Comparison of ENCODE assay signal across 17 mouse cellular contexts in genomic region chr1:55076849-55077516, GRCm38 (mm10). TPM values are rescaled to one million over a fixed set of nuclear protein-coding genes. Genes with fewer than 3 reads are reported as not detected.
DNase-seq lines count a peak whose midpoint lies in the region; ATAC-seq lines count a peak whose summit lies in the region.
"Had no signal": no experiment of that assay in that cellular context is flagged by ENCODE, and none has a peak within 500 bp of the region (broad histone marks: within the 10 kb centered on the region; RNA-seq: fewer than 3 reads in every experiment).

No protein-coding gene starts in this region.

- peaks cover 28% of the 10 kb centered on the region for H3K36me3 ChIP-seq in hindbrain, embryonic 16.5 days (ENCODE audit: control insufficient read depth, insufficient read depth, low read length)
- peaks cover 63% of the 10 kb centered on the region for H3K36me3 ChIP-seq in hindbrain, embryonic 13.5 days

- no peak overlapping the region for H3K9ac ChIP-seq in hindbrain, embryonic 16.5 days (ENCODE audit: low read depth, low read length)
- H3K9ac ChIP-seq in hindbrain, embryonic 13.5 days: no peak overlapping the region
- H3K9ac ChIP-seq: embryonic facial prominence, embryonic 15.5 days; heart, embryonic 15.5 days; neural tube, embryonic 13.5 days had no signal

- no peak overlapping the region for H3K27ac ChIP-seq in hindbrain, embryonic 16.5 days (ENCODE audit: low read depth, low read length)
- no peak overlapping the region for H3K27ac ChIP-seq in hindbrain, embryonic 13.5 days
- H3K27ac ChIP-seq: embryonic facial prominence, embryonic 15.5 days; heart, embryonic 15.5 days; layer of hippocampus, adult 2 months; neural tube, embryonic 13.5 days had no signal

- no peak overlapping the region for H3K4me2 ChIP-seq in hindbrain, embryonic 16.5 days (ENCODE audit: low read length)
- H3K4me2 ChIP-seq in hindbrain, embryonic 13.5 days: no peak overlapping the region
- H3K4me2 ChIP-seq: embryonic facial prominence, embryonic 15.5 days; heart, embryonic 15.5 days; neural tube, embryonic 13.5 days had no signal

- no peak overlapping the region for H3K4me3 ChIP-seq in hindbrain, embryonic 16.5 days (ENCODE audit: low read length)
- H3K4me3 ChIP-seq in hindbrain, embryonic 13.5 days: no peak overlapping the region
- H3K4me3 ChIP-seq: embryonic facial prominence, embryonic 15.5 days; heart, embryonic 15.5 days; layer of hippocampus, adult 2 months; neural tube, embryonic 13.5 days had no signal

- DNase-seq in 416B (ENCODE audit: low read depth) (peak; percentile 26), R1 (ENCODE audit: low read depth, low spot score) (peak; percentile 66)
- peak; percentile 6 for DNase-seq in lung, postnatal 10 days
- DNase-seq in thymus, postnatal 36 days: no peak
- no peak for DNase-seq in right cerebral cortex, postnatal 4 days
- DNase-seq: cerebellum, postnatal 36 days; gastrocnemius, postnatal 10 days; left cerebral cortex, postnatal 4 days; thymus, postnatal 25 days had no signal

- ATAC-seq in hindbrain, embryonic 16.5 days: 0 out of 2 replicates have a peak, but pooled peaks have one; percentile 35
- no peak for ATAC-seq in hindbrain, embryonic 13.5 days (ENCODE audit: low FRiP score)
- no peak for ATAC-seq in granulocyte monocyte progenitor cell, adult 5-6 weeks (replicated peaks; ENCODE audit: poor library complexity, severe bottlenecking)
- ATAC-seq: forebrain, embryonic 14.5 days had no signal

- H3K27me3 ChIP-seq in hindbrain, embryonic 16.5 days (replicated peaks; ENCODE audit: control insufficient read depth, insufficient read depth, low read length): no peaks in the 10 kb centered on the region
- H3K27me3 ChIP-seq in hindbrain, embryonic 13.5 days: no peaks in the 10 kb centered on the region
- H3K27me3 ChIP-seq: embryonic facial prominence, embryonic 15.5 days; heart, embryonic 15.5 days; neural tube, embryonic 13.5 days had no signal

- H3K9me3 ChIP-seq in hindbrain, embryonic 16.5 days (ENCODE audit: control insufficient read depth, low read length): no peaks in the 10 kb centered on the region
- H3K9me3 ChIP-seq in hindbrain, embryonic 13.5 days: no peaks in the 10 kb centered on the region
- H3K9me3 ChIP-seq: embryonic facial prominence, embryonic 15.5 days; heart, embryonic 15.5 days; neural tube, embryonic 13.5 days had no signal

- no peaks in the 10 kb centered on the region for H3K4me1 ChIP-seq in hindbrain, embryonic 16.5 days (ENCODE audit: control insufficient read depth, insufficient read depth, low read depth, low read length)
- H3K4me1 ChIP-seq in hindbrain, embryonic 13.5 days (replicated peaks): no peaks in the 10 kb centered on the region
- H3K4me1 ChIP-seq: embryonic facial prominence, embryonic 15.5 days; neural tube, embryonic 13.5 days had no signal

- 93% methylated on average over 2 of the region's 2 CpGs for WGBS in hindbrain, embryonic 16.5 days
- WGBS in hindbrain, embryonic 13.5 days: 82% methylated on average over 2 of the region's 2 CpGs

RNA-seq across cellular contexts. Expression of gene Hspe1, which starts 10.9 kb away (rescaled TPM):
- 223 and 242 TPM in 2 replicates for polyA plus RNA-seq in hindbrain, embryonic 16.5 days (2015; fragmentation: Nextera tagmentation; extraction: Ambion mirVana)
- polyA plus RNA-seq in hindbrain, embryonic 13.5 days (2015; fragmentation: Nextera tagmentation; extraction: Ambion mirVana): 265 and 290 TPM in 2 replicates
- total RNA-seq in granulocyte monocyte progenitor cell, adult 5-6 weeks (2014; fragmentation: Nextera tagmentation): 468 and 486 TPM in 2 replicates
- total RNA-seq in granulocyte monocyte progenitor cell, adult 5-6 weeks (2017): 471 and 514 TPM in 2 replicates

RNA-seq across cellular contexts. Expression of gene Hspd1, which starts 11.1 kb away (rescaled TPM):
- polyA plus RNA-seq in hindbrain, embryonic 16.5 days (2015; fragmentation: Nextera tagmentation; extraction: Ambion mirVana): 284 and 285 TPM in 2 replicates
- 287 and 288 TPM in 2 replicates for polyA plus RNA-seq in hindbrain, embryonic 13.5 days (2015; fragmentation: Nextera tagmentation; extraction: Ambion mirVana)
- total RNA-seq in granulocyte monocyte progenitor cell, adult 5-6 weeks (2014; fragmentation: Nextera tagmentation): 291 and 340 TPM in 2 replicates
- total RNA-seq in granulocyte monocyte progenitor cell, adult 5-6 weeks (2017): 555 and 596 TPM in 2 replicates

RNA-seq across cellular contexts. Expression of gene Coq10b, which starts 24.4 kb away (rescaled TPM):
- polyA plus RNA-seq in hindbrain, embryonic 16.5 days (2015; fragmentation: Nextera tagmentation; extraction: Ambion mirVana): 27.0 and 28.9 TPM in 2 replicates
- 31.6 and 33.4 TPM in 2 replicates for polyA plus RNA-seq in hindbrain, embryonic 13.5 days (2015; fragmentation: Nextera tagmentation; extraction: Ambion mirVana)
- total RNA-seq in granulocyte monocyte progenitor cell, adult 5-6 weeks (2014; fragmentation: Nextera tagmentation): 13.5 and 20.2 TPM in 2 replicates
- total RNA-seq in granulocyte monocyte progenitor cell, adult 5-6 weeks (2017): 14.0 and 15.2 TPM in 2 replicates

RNA-seq across cellular contexts. Expression of gene Sf3b1, which starts 49.7 kb away (rescaled TPM):
- 251 and 284 TPM in 2 replicates for polyA plus RNA-seq in hindbrain, embryonic 16.5 days (2015; fragmentation: Nextera tagmentation; extraction: Ambion mirVana)
- polyA plus RNA-seq in hindbrain, embryonic 13.5 days (2015; fragmentation: Nextera tagmentation; extraction: Ambion mirVana): 343 and 352 TPM in 2 replicates
- 213 and 218 TPM in 2 replicates for total RNA-seq in granulocyte monocyte progenitor cell, adult 5-6 weeks (2014; fragmentation: Nextera tagmentation)
- 254 and 282 TPM in 2 replicates for total RNA-seq in granulocyte monocyte progenitor cell, adult 5-6 weeks (2017)

RNA-seq across cellular contexts. Expression of gene Mob4, which starts 54.0 kb away (rescaled TPM):
- 158 and 160 TPM in 2 replicates for polyA plus RNA-seq in hindbrain, embryonic 16.5 days (2015; fragmentation: Nextera tagmentation; extraction: Ambion mirVana)
- 190 and 200 TPM in 2 replicates for polyA plus RNA-seq in hindbrain, embryonic 13.5 days (2015; fragmentation: Nextera tagmentation; extraction: Ambion mirVana)
- 42.9 and 43.9 TPM in 2 replicates for total RNA-seq in granulocyte monocyte progenitor cell, adult 5-6 weeks (2014; fragmentation: Nextera tagmentation)
- total RNA-seq in granulocyte monocyte progenitor cell, adult 5-6 weeks (2017): 32.6 and 49.7 TPM in 2 replicates

Comparison
In these comparisons a context has a peak if more than half of its experiments do, and no peak if none do; other contexts are left out.
1. DNase-seq: peak in 416B (single experiment), R1 (single experiment) and lung, postnatal 10 days (single experiment); none in thymus, postnatal 36 days (0 of 2) and right cerebral cortex, postnatal 4 days (single experiment).